Mouse (Mus musculus) heart, adult 2 months (tissue): ENCODE measurements at regions not wholly inside any gene's neighbourhood (a gene's known extent, or its start where the extent isn't known, plus 50 kb on each side); places are given as distances from the start of the nearest gene placed in this dataset.
A peak's percentile ranks its signal among the peaks of the same experiment; 100 is the strongest.

ENCODE experiments used
- DNase-seq, 2 experiments: peaks; one replicate each; pipeline ENCODE4 v3.0.0; 2021
- H3K27ac ChIP-seq: fragments of 200-600 bp; 2 replicates; pipeline ENCODE4 v1.8.1; 2022
- H3K27me3 ChIP-seq: fragments of 200-500 bp; 2 replicates; pipeline ENCODE4 v1.6.1; 2012; ENCODE audit warnings: mild to moderate bottlenecking, low read length, inconsistent platforms, mixed read lengths; ENCODE audit not compliant: control insufficient read depth, insufficient read depth
- H3K36me3 ChIP-seq: fragments of 200-500 bp; 2 replicates; pipeline ENCODE4 v1.6.1; 2012; ENCODE audit warnings: low read length, inconsistent platforms; ENCODE audit not compliant: control insufficient read depth, insufficient read depth
- H3K4me1 ChIP-seq: fragments of 200-500 bp; 2 replicates; pipeline ENCODE4 v1.6.1; 2011; ENCODE audit warnings: low read length; ENCODE audit not compliant: control insufficient read depth, insufficient read depth
- H3K4me3 ChIP-seq: fragments of 200-600 bp; 2 replicates; pipeline ENCODE4 v1.8.1; 2022
- H3K79me2 ChIP-seq: fragments of 200-500 bp; replicated peaks from 2 replicates; pipeline ENCODE4 v1.6.1; 2012; ENCODE audit warnings: mild to moderate bottlenecking, inconsistent platforms, low read length, moderate library complexity, mixed read lengths; ENCODE audit not compliant: control insufficient read depth, insufficient read depth
- H3K9ac ChIP-seq: fragments of 200-500 bp; 2 replicates; pipeline ENCODE4 v1.6.1; 2012; ENCODE audit warnings: low read depth, mild to moderate bottlenecking, control low read depth, inconsistent platforms, low read length, mixed read lengths
- CTCF ChIP-seq: fragments of 200-600 bp; IDR thresholded peaks from 2 replicates; pipeline ENCODE4 v1.8.1; 2022; ENCODE audit warnings: antibody characterized with exemption, mild to moderate bottlenecking, moderate library complexity
- EP300 ChIP-seq: fragments of 200-500 bp; IDR thresholded peaks from 2 replicates; pipeline ENCODE4 v1.6.1; 2011; ENCODE audit warnings: low read depth, low read length, control low read depth; ENCODE audit not compliant: insufficient read depth
- POLR2A ChIP-seq: fragments of 200-500 bp; IDR thresholded peaks from 2 replicates; pipeline ENCODE4 v1.6.1; 2011; ENCODE audit warnings: mild to moderate bottlenecking, low read depth, low read length, control low read depth; ENCODE audit not compliant: insufficient read depth
- WGBS: fragments of 180-500 bp; shearing (Covaris S2); methylation state at CpG from one replicate; pipeline ENCODE4 v1.1.7; 2018; 5-methylcytosine and 5-hydroxymethylcytosine counted together
- intact Hi-C: fragments of 180-260 bp; cut with DNase I; formaldehyde crosslinking; loops from one replicate; pipeline ENCODE4 v1.15.1; 2025

DNA sequence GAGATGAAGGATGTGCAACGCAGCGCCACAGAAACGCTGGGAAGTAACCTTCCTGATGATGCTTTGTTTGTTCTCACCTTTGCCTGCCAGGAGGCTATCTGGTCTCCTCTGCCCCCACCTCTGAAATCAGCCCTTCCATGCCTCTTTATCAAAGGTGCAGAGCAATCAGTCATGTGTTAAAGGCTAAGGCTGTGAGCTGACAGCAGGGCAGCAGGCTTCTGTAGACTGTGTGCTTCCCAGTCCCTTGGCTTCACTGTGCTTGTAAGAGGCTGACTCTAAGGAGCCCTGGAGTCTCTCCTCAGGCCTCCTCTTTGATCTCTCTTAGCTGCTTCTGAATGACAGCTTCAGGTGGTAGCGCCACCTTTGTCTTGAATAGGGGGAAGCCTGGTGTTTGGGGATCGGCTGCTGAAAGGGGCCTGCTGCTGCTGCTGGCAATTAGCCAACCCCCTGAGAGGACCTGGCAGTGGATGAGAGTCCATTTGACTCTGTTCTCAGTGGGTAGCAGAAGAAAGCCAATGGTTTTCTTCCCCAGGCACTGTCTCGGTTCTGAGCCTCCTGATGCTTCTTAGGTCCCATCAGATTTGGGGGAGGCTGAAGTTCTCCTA, 348.7 kb downstream of the Gm9195 start:
- Histone ChIP-seq H3K27ac (no peak overlapping the region), H3K36me3 (no peaks in the 10 kb centered on the region), H3K4me1 (no peaks in the 10 kb centered on the region), H3K9ac (no peak overlapping the region), H3K27me3 (no peaks in the 10 kb centered on the region), H3K4me3 (no peak overlapping the region), H3K79me2 (no peaks in the 10 kb centered on the region)
- intact Hi-C loops = no loop called here
- DNase-seq = no peak
- WGBS = 23% methylated on average over 6 of the region's 6 CpGs
- TF ChIP-seq CTCF = no peak
- no peak for TF ChIP-seq POLR2A
- TF ChIP-seq EP300 = no peak

DNA sequence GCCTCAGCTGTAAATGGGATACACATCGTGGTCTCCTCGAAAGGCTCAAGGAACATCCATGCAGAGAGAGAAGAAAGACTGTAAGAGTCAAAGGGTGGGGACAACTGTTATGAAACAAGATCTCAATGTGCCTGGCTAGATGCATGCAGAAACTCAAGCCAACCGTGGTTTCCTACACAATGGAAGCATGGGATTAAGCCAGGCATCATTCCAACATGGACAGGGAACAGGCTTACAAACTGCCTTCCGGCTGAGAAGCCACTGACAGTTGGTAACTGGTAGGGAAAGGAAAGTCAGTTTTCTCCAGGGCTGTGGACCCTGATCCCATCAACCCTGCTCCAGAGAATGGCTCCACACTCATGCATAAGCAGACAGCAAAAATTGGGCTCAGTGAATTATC, 350.5 kb downstream of the Gm9195 start:
- Histone ChIP-seq H3K4me1 (no peaks in the 10 kb centered on the region), H3K36me3 (no peaks in the 10 kb centered on the region), H3K9ac (no peak overlapping the region), H3K4me3 (no peak overlapping the region), H3K27ac (no peak overlapping the region), H3K27me3 (no peaks in the 10 kb centered on the region), H3K79me2 (no peaks in the 10 kb centered on the region)
- TF ChIP-seq CTCF = no peak
- no peak for TF ChIP-seq POLR2A
- no peak for TF ChIP-seq EP300
- 68% methylated on average over 4 of the region's 4 CpGs for WGBS
- DNase-seq = no peak
- intact Hi-C loops = no loop called here

DNA sequence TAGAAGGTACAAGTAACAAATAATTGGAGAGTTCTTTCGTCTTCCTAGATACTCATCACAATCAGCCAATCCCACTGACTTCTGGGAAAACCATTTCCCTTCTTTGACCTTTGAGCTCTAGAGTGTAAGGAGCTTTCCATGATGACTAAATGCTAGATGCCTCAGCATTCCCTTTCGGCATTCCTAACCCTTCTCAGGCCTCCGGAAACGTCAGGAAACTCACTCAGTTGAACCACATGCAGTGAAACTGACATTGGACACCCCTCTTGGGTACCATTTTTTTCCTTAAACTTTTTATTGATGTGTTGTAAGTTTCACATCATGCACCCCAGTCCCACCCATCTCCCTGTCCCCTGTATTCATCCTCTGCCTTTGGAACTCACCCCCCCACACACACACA, 361.5 kb downstream of the Gm9195 start:
- intact Hi-C loops = no loop called here
- H3K36me3 ChIP-seq = no peaks in the 10 kb centered on the region
- WGBS = 52% methylated on average over 4 of the region's 4 CpGs
- TF ChIP-seq POLR2A (no peak), EP300 (no peak), CTCF (no peak)
- H3K4me3 ChIP-seq = no peak overlapping the region
- no peak for DNase-seq
- H3K27me3 ChIP-seq = no peaks in the 10 kb centered on the region
- H3K9ac ChIP-seq = no peak overlapping the region
- no peaks in the 10 kb centered on the region for H3K79me2 ChIP-seq
- no peak overlapping the region for H3K27ac ChIP-seq
- no peaks in the 10 kb centered on the region for H3K4me1 ChIP-seq

DNA sequence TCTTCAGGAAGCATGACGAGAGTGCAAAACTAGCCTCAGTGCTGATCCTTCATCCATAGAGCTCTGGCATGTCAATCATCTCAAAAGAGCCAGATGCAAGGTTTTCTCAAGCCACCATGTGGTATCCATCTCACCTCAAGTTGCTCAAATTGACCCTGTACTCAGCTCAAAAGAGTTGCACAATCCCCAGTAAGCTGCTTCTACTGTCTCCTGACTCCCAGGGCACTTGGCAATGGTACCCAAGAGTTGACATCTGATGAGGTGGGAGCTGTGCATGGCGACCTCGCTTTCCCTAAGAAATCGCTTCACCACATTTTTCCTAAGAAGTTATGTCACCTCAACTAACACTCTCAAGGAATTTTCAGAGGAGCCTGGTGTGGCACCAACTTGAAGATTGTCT, 369.9 kb downstream of the Gm9195 start:
- H3K36me3 ChIP-seq = no peaks in the 10 kb centered on the region
- no peaks in the 10 kb centered on the region for H3K4me1 ChIP-seq
- intact Hi-C loops = no loop called here
- H3K27me3 ChIP-seq = no peaks in the 10 kb centered on the region
- H3K9ac ChIP-seq = no peak overlapping the region
- no peak overlapping the region for H3K27ac ChIP-seq
- H3K79me2 ChIP-seq = no peaks in the 10 kb centered on the region
- no peak for DNase-seq
- TF ChIP-seq POLR2A = no peak
- TF ChIP-seq EP300 = no peak
- TF ChIP-seq CTCF = no peak
- H3K4me3 ChIP-seq = no peak overlapping the region
- 87% methylated on average over 4 of the region's 4 CpGs for WGBS

DNA sequence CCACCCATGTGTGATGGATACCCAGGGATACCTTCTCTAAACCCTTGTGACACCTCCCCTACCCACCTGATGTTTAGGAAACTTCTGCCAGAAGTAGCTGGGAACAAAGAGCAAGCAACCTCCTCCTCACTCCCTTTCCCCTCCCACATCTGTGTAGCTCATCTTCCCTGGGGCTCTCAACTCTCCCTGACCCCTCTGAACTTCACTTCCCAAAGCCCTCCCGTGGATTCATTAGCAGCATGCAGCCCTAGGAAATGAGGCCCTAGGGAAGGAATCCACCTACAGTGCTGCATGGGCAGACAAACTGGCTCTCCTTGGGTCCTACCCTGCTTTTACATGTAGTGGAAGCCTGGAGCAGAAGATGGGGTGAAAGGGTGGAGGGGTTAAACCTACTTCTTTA, 370.6 kb downstream of the Gm9195 start:
- Histone ChIP-seq H3K79me2 (no peaks in the 10 kb centered on the region), H3K27me3 (no peaks in the 10 kb centered on the region), H3K36me3 (no peaks in the 10 kb centered on the region), H3K4me1 (no peaks in the 10 kb centered on the region), H3K27ac (no peak overlapping the region), H3K9ac (no peak overlapping the region), H3K4me3 (no peak overlapping the region)
- intact Hi-C loops = no loop called here
- TF ChIP-seq POLR2A (no peak), CTCF (no peak), EP300 (no peak)
- WGBS = 5% methylated on average over 1 of the region's 1 CpGs
- DNase-seq = no peak

DNA sequence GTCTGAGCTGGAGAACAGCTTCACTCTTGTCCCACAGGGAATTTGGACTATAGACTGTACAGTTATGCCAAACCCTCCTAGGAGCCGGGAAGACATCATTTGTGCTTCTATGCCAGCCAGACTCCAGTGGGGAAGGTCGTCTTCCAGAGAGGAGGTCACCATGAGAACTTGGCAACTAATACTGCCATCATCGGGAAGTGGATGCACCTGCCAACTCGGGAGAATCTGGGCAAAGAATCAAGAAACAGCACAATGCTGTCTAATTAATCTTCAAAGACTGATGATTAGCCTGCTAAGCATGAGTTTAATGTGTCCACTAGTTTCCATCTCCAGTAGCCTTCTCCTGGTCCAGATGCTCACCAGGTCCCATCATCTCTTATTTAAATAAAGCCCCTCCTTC, 374.8 kb downstream of the Gm9195 start:
- Histone ChIP-seq H3K36me3 (no peaks in the 10 kb centered on the region), H3K4me3 (no peak overlapping the region), H3K9ac (no peak overlapping the region), H3K27me3 (no peaks in the 10 kb centered on the region), H3K4me1 (peaks cover 2% of the 10 kb centered on the region; the same call in 1 of the 2 replicates), H3K27ac (no peak overlapping the region), H3K79me2 (no peaks in the 10 kb centered on the region)
- TF ChIP-seq EP300 (no peak), POLR2A (no peak), CTCF (no peak)
- WGBS = 12% methylated on average over 4 of the region's 4 CpGs
- DNase-seq = peak in 1 of 2 experiments; percentile 21
- intact Hi-C loops = no loop called here
